Mouse (Mus musculus) limb, embryonic 14.5 days (tissue): ENCODE measurements around the gene Msl2. TPM values are rescaled to one million over a fixed set of nuclear protein-coding genes. Genes with fewer than 3 reads are reported as not detected.
A peak's percentile ranks its signal among the peaks of the same experiment; 100 is the strongest.

Source experiments
- ATAC-seq: fragments of 200-750 bp; cut with Nextera tagmentation; 2 replicates; pipeline ENCODE4 v1.8.0; 2017; ENCODE audit warnings: low read depth, moderate number of reproducible peaks, moderate TSS enrichment; ENCODE audit not compliant: low FRiP score
- DNase-seq: peaks from one replicate; pipeline ENCODE4 v3.0.0-alpha.2; 2015; ENCODE audit warnings: low spot score
- H3K27ac ChIP-seq: fragments of 300-500 bp; sonication (generic); replicated peaks from 2 replicates; pipeline ENCODE4 v1.5.1; 2014; ENCODE audit warnings: low read depth, mild to moderate bottlenecking, low read length, moderate library complexity, mixed read lengths
- H3K27me3 ChIP-seq: fragments of 300-500 bp; sonication (generic); 2 replicates; pipeline ENCODE4 v1.6.1; 2014; ENCODE audit warnings: low read length, mixed read lengths; ENCODE audit not compliant: control insufficient read depth, insufficient read depth
- H3K36me3 ChIP-seq: fragments of 300-500 bp; sonication (generic); 2 replicates; pipeline ENCODE4 v1.6.1; 2014; ENCODE audit warnings: mild to moderate bottlenecking, low read length, moderate library complexity, mixed read lengths; ENCODE audit not compliant: control insufficient read depth, insufficient read depth
- H3K4me1 ChIP-seq: fragments of 300-500 bp; sonication (generic); 2 replicates; pipeline ENCODE4 v1.6.1; 2014; ENCODE audit warnings: antibody characterized with exemption, low read length, mixed read lengths; ENCODE audit not compliant: control insufficient read depth, insufficient read depth
- H3K4me2 ChIP-seq: fragments of 300-500 bp; sonication (generic); replicated peaks from 2 replicates; pipeline ENCODE4 v1.6.1; 2014; ENCODE audit warnings: low read depth, mild to moderate bottlenecking, low read length, moderate library complexity; ENCODE audit not compliant: severe bottlenecking
- H3K4me3 ChIP-seq: fragments of 300-500 bp; sonication (generic); replicated peaks from 2 replicates; pipeline ENCODE4 v1.5.1; 2014; ENCODE audit warnings: low read length
- H3K9ac ChIP-seq: fragments of 300-500 bp; sonication (generic); 2 replicates; pipeline ENCODE4 v1.6.1; 2014; ENCODE audit warnings: mild to moderate bottlenecking, low read depth, low read length, moderate library complexity; ENCODE audit not compliant: severe bottlenecking
- H3K9me3 ChIP-seq: fragments of 300-500 bp; sonication (generic); 2 replicates; pipeline ENCODE4 v1.6.1; 2016; ENCODE audit warnings: low read length; ENCODE audit not compliant: control insufficient read depth
- POLR2A ChIP-seq: fragments of 200-500 bp; IDR thresholded peaks from 2 replicates; pipeline ENCODE4 v1.8.0; 2012; ENCODE audit warnings: inconsistent platforms, mild to moderate bottlenecking, moderate library complexity, borderline replicate concordance; ENCODE audit not compliant: insufficient read depth, insufficient read length; ENCODE audit errors: extremely low read depth
- WGBS: fragments of 180-500 bp; shearing (Covaris S2); extraction: QIAGEN DNeasy Blood & Tissue Kit; methylation state at CpG from one replicate; pipeline ENCODE4 v1.1.7; 2014; 5-methylcytosine and 5-hydroxymethylcytosine counted together
- polyA plus RNA-seq, 2 experiments: library from polyadenylated mRNA; depleted of rRNA in 1 of 2; stranded (reverse) in 1 of 2; unstranded in 1 of 2; fragments of >200 nt; fragmentation: Nextera tagmentation in 1 of 2; extraction: Ambion mirVana in 1 of 2; gene quantifications; 2 replicates each; pipeline versions ENCODE4 v1.2.1 to v1.2.3; 2012 to 2014

Msl2 gene
- polyA plus RNA-seq (2012; rRNA removed) (22.4 and 26.9 TPM in 2 replicates), polyA plus RNA-seq (2014; fragmentation: Nextera tagmentation; extraction: Ambion mirVana) (6.9 and 7.0 TPM in 2 replicates)

DNA sequence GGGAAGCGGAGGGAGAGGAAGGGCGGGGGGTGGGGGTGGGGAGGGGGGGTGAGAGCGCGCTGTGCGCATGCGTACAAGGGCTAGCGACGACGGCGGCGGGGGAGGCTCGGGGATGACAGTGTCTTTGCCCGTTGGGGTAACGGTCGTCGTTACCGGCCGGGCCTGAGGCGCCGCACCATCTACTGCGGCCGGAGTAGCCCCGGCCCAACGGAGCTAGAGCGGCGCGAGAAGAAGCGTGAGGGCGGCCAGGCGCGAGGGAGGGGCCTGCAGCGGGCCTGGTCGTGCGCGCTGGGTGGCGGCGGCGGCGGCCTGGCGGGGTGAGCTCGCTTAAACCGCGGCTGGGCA lies at the start of gene Msl2:
Gene Msl2, plus strand, starts transcription at position 115 of the 345 bp plus-strand sequence.
- no peak; the same call in 1 of the 2 replicates for ATAC-seq
- 2% methylated on average over 10 of the region's 43 CpGs for WGBS
- no peaks in the 10 kb centered on the region for H3K36me3 ChIP-seq

DNA sequence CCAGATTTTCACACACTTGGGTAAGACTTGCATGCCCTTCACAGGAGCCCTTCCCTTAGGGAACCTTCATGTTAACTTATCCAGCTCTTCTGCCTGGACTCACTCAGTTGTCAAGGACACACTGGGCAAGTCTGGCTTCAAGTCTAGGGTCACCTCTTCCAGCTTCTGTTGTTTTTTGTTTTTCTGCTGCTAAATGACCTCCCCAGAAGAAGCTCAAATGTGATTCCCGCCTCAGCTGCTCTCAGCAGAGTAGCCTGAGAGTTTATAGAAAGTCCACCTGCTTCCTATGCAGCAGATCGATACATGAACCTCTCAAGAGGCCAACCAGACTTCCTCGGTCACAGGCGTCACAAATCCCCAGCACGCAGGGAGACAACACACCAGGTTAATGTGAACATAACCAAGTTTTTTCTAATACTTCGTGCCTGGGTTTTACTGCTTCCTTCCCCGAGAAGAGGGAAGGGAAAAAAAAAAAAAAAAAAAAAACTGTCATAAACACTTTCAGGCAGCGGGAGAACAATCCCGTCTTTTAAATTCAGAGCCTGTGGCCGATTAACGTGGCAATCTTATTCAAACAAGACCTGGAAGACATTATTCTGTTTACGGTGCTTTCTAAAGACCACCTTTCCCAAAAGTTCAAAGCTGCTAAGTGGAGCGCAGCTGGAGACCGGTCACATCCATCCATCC lies 40.0 kb upstream of the Msl2 start:
- peak overlapping the region; percentile 51 for H3K4me2 ChIP-seq
- WGBS = 2% methylated on average over 14 of the region's 14 CpGs
- H3K4me1 ChIP-seq = peaks cover 11% of the 10 kb centered on the region
- H3K27me3 ChIP-seq = no peaks in the 10 kb centered on the region
- H3K9ac ChIP-seq = peak overlapping the region; percentile 86
- H3K9me3 ChIP-seq = no peaks in the 10 kb centered on the region
- peak; percentile 9 for ATAC-seq
- H3K36me3 ChIP-seq = no peaks in the 10 kb centered on the region
- no peak for TF ChIP-seq POLR2A
- H3K4me3 ChIP-seq = peak overlapping the region; percentile 60
- DNase-seq = no peak
- peak overlapping the region; percentile 99 for H3K27ac ChIP-seq

More for the DNA sequence above, at the start of gene Msl2:
- peak; percentile 65; the same call in 1 of the 2 replicates for TF ChIP-seq POLR2A
- Histone ChIP-seq H3K4me3 (peak within 1 kb of the TSS; percentile 97), H3K27ac (peak within 1 kb of the TSS; percentile 100), H3K9me3 (no peaks in the 10 kb centered on the region), H3K9ac (peak within 1 kb of the TSS; percentile 99), H3K4me1 (peaks cover 18% of the 10 kb centered on the region), H3K4me2 (peak within 1 kb of the TSS; percentile 90), H3K27me3 (no peaks in the 10 kb centered on the region)
- DNase-seq = no peak

DNA sequence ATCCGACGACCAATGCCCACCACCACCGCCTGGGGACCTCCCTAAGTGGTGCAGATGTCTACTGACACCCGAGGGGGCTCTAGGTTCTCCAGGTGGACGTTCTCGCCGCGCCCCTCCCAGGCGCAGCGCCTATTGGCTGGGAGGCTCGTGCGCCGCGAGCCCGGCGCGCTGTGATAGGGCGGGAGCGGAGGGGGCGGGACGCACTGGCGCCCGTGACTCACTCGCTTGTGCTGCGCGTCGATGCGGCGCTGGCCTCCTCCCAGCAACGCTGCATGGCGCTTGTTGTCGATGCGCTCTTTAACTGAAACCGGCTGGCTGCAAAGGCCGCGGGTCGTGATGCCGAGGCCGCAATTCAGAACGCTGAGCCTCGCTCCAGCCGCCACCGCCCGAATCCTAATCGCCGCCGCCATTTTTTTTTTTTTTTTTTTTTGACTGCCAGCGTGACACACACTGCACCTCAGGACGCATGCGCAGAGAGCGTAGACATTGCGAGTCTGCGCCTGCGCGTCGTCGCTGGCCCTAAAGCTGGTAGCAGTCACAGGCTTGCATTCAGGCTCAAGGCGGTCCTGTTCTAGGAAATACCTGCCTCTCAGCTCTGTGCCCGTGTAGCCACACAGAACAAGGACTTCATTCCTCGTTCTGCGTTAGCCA lies 39.3 kb upstream of the Msl2 start, which contains the start of gene Pccb:
Gene Pccb, minus strand, starts transcription at position 451 of the 651 bp plus-strand sequence.
- Histone ChIP-seq H3K9ac (peak within 1 kb of the TSS; percentile 86), H3K4me3 (peak within 1 kb of the TSS; percentile 60), H3K9me3 (no peaks in the 10 kb centered on the region), H3K4me2 (peak within 1 kb of the TSS; percentile 56), H3K36me3 (no peaks in the 10 kb centered on the region), H3K27ac (peak within 1 kb of the TSS; percentile 99), H3K4me1 (peaks cover 11% of the 10 kb centered on the region), H3K27me3 (no peaks in the 10 kb centered on the region)
- WGBS = 1% methylated on average over 57 of the region's 61 CpGs
- peak; percentile 99 for ATAC-seq
- TF ChIP-seq POLR2A = peak; percentile 87; the same call in 1 of the 2 replicates
- peak; percentile 98 for DNase-seq

DNA sequence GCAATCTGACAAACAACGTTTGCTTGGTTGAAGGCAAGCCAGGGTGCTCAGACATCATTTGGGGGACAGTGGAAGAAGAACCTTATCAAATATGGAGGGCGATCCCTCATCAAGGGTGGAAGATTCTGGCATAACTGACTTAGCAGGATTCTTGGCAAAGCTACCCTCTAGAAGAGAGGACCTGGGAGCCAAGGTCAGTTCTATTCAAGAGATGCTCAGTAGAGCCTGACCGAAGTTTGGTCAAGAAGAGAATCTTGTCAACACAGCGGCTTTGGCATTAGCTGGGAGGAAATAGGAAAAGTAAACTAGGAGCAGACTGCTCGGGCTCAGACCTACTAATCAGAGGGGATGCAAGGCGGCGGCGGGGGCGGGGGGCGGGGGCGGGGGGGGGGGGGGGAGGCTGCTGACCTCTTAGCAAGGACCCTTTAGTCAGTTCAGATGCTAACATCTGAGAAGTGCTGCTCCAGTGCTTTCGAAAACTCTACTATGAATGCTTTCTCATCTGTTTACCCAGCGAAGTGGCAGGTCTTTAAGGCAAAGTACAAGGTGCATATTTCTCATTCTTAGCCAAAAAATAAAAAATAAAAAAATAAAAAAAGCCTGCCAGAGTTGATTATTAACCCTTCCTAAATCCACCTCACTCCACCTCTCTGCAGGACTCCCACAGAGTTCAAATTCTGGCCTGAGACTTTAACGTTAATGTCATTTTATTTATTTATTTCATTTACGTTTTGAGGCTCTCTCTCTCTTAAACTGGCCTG lies 37.9 kb upstream of the Msl2 start:
- Histone ChIP-seq H3K4me3 (no peak overlapping the region), H3K4me2 (no peak overlapping the region), H3K4me1 (peaks cover 11% of the 10 kb centered on the region), H3K9ac (no peak overlapping the region), H3K9me3 (no peaks in the 10 kb centered on the region), H3K36me3 (no peaks in the 10 kb centered on the region), H3K27me3 (no peaks in the 10 kb centered on the region), H3K27ac (no peak overlapping the region)
- ATAC-seq = no peak
- no peak for TF ChIP-seq POLR2A
- no peak for DNase-seq
- 91% methylated on average over 9 of the region's 15 CpGs for WGBS

DNA sequence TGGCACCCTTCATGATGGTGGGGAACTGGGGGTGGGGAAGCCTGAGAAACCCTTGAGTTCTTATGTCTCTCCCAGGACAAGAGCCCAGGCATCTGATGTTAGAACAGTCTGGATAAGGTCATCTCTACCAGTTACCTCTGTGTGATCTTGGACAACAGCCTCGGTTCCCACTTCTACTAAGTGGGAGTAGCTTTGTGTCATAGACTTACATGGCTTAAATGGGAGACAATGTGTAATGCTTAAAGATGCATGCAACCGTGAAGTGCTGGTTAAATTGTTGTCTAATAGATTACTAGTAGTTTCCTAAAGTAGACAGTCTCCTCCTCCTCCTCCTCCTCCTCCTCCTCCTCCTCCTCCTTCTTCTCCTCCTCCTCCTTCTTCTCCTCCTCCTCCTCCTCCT lies 37.0 kb upstream of the Msl2 start:
- no peak for DNase-seq
- TF ChIP-seq POLR2A = no peak
- 85% methylated on average over 2 of the region's 2 CpGs for WGBS

More for the DNA sequence above, 37.0 kb upstream of the Msl2 start:
- Histone ChIP-seq H3K4me1 (peaks cover 11% of the 10 kb centered on the region), H3K36me3 (no peaks in the 10 kb centered on the region), H3K27me3 (no peaks in the 10 kb centered on the region), H3K4me3 (no peak overlapping the region), H3K27ac (no peak overlapping the region), H3K4me2 (no peak overlapping the region), H3K9ac (no peak overlapping the region), H3K9me3 (no peaks in the 10 kb centered on the region)
- no peak for ATAC-seq
